Mouse (Mus musculus) large intestine, adult 2 months (tissue): ENCODE results near the gene Ttc36. TPM values are rescaled to one million over a fixed set of nuclear protein-coding genes. Genes with fewer than 3 reads are reported as not detected.
"Not testable (repeated sequence)": the region's sequence is repeated elsewhere in the genome, so short reads cannot be mapped to it uniquely, and the experiment has no call there.

Experiments
- DNase-seq: peaks from one replicate; pipeline ENCODE4 v3.0.0-alpha.2; 2012; ENCODE audit warnings: low read depth, low spot score
- WGBS: fragments of 180-500 bp; shearing (Covaris S2); methylation state at CpG from one replicate; pipeline ENCODE4 v1.1.7; 2018; 5-methylcytosine and 5-hydroxymethylcytosine counted together
- polyA plus RNA-seq: library from polyadenylated mRNA; depleted of rRNA; stranded (reverse); fragments of >200 nt; gene quantifications from 2 replicates; pipeline ENCODE4 v1.2.3, GENCODE M21; 2012; rRNA removed

The Ttc36 gene
- polyA plus RNA-seq, 1 experiment: 11.8 TPM

DNA sequence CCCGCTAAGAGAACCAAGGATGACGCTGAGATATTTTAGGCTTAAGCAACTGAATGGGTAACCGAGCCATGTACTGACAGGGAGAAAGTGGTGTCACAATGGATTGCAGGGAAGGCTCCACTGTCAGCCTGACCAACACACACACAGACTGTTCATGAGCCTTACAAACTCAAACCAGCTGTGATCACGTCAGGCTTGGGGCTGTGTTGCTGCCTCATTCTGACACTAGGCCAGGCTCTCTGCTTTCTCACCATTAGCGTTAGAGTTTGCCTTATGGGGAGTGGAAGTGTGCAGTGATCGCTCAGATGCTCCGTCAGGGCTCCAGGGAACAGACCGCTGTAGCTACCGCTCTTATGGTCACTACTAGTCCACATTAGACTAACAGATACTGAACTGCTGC, 10.0 kb downstream of the Ttc36 start:
- no peak for DNase-seq
- 71% methylated on average over 9 of the region's 9 CpGs for WGBS

DNA sequence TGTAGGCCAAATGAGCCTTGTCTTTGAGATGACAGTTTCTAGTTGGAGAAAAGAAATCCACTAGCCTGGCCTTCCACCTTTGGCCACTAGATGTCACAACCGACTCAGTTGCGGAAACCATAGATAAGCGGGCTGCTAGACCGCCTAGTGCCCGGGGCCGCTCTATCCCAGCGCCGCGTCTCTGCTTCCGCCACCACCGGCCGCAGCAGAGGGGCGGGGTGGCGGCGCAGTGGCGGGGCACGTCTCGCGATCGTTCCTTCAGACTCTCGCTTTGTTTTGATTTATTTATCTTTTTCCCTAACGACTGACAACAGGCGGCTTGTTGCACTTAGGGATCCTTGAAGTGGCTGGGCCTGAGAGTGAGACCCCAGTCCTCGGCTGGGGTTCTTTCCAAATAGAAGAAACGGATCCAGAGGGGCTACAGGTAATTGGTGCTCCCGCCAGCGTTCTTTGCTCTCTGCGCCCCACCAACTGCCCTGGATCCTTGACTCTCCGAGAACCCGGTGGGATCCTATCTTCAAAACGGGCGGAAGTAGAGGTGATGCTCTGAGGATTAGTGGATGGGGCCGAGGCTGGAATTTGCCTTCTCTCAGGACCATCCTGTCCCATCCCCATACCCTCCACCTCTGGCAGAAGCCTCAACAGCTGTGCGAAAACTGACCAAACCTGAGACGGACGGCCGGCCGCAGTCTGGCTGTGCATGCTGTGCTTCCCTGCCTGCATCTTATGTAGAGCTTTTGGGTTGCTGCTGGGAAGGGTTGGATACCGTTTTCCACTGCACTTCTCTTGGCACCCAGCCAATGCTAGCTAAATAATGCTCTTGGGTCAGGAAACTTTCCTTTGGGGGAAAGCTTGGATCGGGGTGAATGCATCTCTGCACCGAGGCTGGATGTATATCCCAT, 29.9 kb downstream of the Ttc36 start:
- peak; percentile 87 for DNase-seq
- under 1% methylated on average over 41 of the region's 41 CpGs for WGBS

DNA sequence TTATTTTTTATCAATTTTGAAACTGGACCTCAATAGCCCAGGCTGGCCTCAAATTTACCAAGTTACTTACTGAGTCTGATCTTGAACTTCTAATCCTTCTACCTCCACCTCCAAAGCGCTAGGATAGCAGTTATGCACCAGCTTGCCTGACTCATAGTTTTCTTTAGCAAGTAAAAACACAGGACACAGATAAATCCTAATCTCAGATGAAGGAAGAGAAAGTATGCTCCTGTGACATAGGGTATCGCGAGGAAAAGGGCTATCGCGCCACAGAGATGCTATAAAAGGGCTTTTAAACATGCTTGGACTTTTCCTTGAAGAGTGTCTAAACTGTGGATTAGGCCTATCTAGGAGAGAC, 30.5 kb downstream of the Ttc36 start:
- 12% methylated on average over 5 of the region's 5 CpGs for whole genome bisulfite sequencing
- DNase-seq: no peak

DNA sequence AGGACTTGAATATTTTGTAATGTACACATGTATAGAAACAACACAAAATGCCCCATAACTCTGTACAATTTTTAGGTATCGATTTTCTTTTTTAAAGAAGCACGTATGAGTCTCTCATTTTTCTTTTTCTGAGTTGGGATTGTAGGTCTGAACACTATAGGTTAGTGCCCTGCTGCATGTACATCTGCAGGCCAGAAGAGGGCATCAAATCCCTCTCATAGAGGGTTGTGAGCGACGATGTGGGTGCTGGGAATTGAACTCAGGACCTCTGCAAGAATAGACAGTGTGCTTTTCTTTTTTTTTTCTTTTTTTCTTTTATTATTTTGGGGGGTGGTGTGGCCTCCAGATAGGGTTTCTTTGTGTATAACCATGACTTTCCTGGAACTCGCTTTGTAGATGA, 31.5 kb downstream of the Ttc36 start:
- WGBS: 95% methylated on average over 5 of the region's 5 CpGs

DNA sequence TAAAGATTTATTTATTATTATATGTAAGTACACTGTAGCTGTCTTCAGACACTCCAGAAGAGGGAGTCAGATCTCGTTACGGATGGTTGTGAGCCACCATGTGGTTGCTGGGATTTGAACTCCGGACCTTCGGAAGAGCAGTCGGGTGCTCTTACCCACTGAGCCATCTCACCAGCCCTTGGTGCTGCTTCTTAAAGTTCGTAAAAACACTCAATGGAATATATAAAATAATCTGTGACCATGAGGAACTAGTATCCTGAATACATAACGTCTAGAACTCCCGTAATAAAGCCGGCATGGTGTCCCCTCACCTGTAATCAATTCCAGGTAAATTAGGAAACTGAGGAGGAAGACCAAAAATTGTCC, 34.9 kb downstream of the Ttc36 start:
- WGBS: 23% methylated on average over 8 of the region's 9 CpGs

More for the DNA sequence above, 31.5 kb downstream of the Ttc36 start:
- DNase-seq: no peak

DNA sequence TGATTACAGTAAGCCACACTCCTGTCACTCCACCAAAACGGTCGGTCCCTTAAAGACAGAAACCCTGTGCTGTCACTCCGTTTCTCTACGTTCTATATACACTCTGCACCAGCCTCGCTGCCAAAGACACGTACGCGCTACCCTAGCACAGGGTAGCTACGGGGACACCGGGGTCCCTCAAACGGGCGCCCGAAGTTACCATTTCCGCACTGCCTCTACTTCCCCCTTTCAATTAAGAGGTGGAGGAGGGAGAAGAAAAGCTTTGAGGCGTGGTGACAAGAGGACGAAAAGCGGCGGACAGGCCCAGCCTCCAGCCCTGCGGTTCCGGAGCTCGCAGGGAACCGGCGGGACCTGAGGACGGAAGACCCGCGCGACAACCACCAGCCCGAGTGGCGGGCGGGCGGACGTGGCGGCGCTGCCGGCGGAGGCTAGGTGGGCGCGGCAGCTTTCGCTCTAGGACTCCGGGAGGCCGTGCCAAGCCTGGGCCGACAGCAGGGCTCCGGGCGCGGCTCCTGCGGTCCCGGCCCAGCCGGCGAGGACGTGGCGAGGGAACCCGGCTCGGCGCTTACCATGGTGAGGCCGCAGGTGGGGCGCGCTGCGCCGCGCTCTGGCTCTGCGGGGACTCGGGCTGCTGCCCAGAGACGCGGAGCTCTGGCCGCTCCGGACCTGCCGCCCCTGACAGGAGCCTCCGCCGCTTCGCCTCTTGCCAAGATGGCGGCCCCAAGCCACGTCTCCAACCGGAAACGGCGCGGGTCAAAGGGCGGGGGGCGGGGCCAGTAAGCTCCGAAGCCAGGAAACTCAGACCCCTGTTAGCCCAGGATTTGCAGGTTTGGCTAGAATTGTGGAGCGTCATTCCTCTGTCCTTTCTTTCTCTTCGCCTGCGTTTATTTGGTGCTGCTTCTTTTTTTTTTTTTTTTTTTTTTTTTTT, 35.5 kb downstream of the Ttc36 start, which contains the start of the genes Arcn1 and Ift46:
Gene Arcn1, minus strand, starts transcription at position 745 of the 928 bp plus-strand sequence.
Gene Ift46, plus strand, starts transcription at position 808 of the 928 bp plus-strand sequence.
- DNase-seq: peak; percentile 76
- under 1% methylated on average over 72 of the region's 82 CpGs for WGBS

More for the DNA sequence above, 34.9 kb downstream of the Ttc36 start:
- DNase-seq: not testable (repeated sequence)

DNA sequence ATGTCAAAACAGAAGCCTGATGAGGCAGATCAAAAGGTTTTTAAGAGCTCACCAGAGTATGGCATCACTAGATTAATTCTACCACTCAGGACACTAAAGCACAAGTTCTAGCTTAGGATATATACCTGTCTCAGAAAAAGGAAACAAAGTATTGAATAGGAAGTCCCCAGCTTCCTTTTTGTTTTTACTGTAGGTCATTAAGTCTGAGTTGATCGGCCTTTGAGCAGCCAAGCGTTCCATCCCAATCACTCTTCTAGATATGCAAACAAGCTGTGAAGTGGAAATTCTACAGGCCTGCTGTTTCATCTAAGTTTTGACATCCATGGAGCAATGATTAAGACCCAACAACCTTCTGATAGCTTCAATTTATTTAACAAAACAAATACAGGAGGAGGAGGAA, 42.0 kb downstream of the Ttc36 start:
- 18% methylated on average over 2 of the region's 2 CpGs for WGBS
- no peak for DNase-seq

Other genes with a start within 250 kb of the Ttc36 start
- gene Cxcr5, start 241.2 kb downstream of the Ttc36 start, polyA plus RNA-seq: 8.9 and 10.7 TPM in 2 replicates
- 10.8 and 17.3 TPM in 2 replicates for gene Ddx6, start 198.2 kb downstream of the Ttc36 start, polyA plus RNA-seq
- 24.4 and 96.0 TPM in 2 replicates for gene Treh, start 129.8 kb downstream of the Ttc36 start, polyA plus RNA-seq
- gene Phldb1, start 67.9 kb downstream of the Ttc36 start, polyA plus RNA-seq: 33.9 and 37.0 TPM in 2 replicates
- 57.8 and 73.6 TPM in 2 replicates for gene Arcn1, start 35.2 kb downstream of the Ttc36 start, polyA plus RNA-seq
- gene Ift46, start 35.2 kb downstream of the Ttc36 start, polyA plus RNA-seq: 34.8 and 43.1 TPM in 2 replicates
- 8.2 TPM in 2 replicates for gene Tmem25, start 3.8 kb downstream of the Ttc36 start, polyA plus RNA-seq
- 4.9 and 13.6 TPM in 2 replicates for gene Kmt2a, start 78.2 kb upstream of the Ttc36 start, polyA plus RNA-seq
- 453 and 486 TPM in 2 replicates for gene Atp5l, start 117.7 kb upstream of the Ttc36 start, polyA plus RNA-seq
- 10.3 and 15.9 TPM in 2 replicates for gene Ube4a, start 162.5 kb upstream of the Ttc36 start, polyA plus RNA-seq
- 9.3 and 9.5 TPM in 2 replicates for gene Cd3g, start 177.4 kb upstream of the Ttc36 start, polyA plus RNA-seq
- 4.8 and 5.3 TPM in 2 replicates for gene Cd3d, start 178.7 kb upstream of the Ttc36 start, polyA plus RNA-seq
- gene Cd3e, start 206.6 kb upstream of the Ttc36 start, polyA plus RNA-seq: 11.1 and 14.3 TPM in 2 replicates
- 13.6 and 19.9 TPM in 2 replicates for gene Mpzl2, start 236.7 kb upstream of the Ttc36 start, polyA plus RNA-seq